Mouse (Mus musculus): ENCODE results near the gene Acaa1a.

Acaa1a gene

DNA sequence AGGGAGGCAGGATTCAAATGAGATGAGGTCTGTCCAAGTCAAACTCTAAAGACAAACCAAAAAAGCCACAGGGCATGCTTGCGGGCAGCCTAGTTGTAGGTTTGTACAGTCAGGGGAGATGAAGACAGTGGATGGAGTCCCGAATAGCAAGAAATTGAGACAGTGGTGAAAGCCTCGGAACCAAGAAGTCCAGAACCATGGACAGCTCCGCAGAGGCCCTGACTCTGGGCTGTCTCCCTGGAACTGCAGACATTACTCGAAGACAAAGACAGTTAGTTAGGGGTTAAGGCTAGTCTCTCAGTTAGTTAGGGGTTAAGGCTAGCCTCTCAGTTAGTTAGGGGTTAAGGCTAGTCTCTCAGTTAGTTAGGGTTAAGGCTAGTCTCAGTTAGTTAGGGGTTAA lies 49.5 kb downstream of the Acaa1a start:
- DNase-seq (ENCODE audit: extremely low spot score), result no peak

DNA sequence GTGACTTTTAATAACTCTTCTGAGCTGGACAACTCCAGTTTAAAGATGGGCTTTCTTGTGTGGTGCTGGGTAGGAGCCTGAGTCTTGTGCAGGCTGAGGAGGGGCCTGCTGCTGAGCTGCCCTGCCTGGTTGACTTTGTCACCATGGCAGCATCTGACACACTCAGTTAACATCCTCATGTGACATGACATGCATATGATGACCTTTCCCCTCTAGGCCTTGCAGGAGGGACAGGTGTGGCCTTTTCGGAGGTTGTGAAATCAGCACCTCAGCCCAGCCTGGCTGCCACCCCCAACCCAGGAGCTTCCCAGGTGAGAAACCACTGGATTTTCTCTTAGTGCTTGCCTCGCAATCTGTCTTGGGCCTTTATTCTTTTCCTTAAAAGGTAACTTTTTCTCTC lies 50.7 kb downstream of the Acaa1a start:
- no peak for DNase-seq (ENCODE audit: extremely low spot score)

- no peak for DNase-seq (ENCODE audit: extremely low spot score)
Measured at GRCm38 (mm10) chr9:119394808-119395207, 55.3 kb downstream of the Acaa1a start.

Data from embryo, embryonic 9.5 days (tissue).